Mouse (Mus musculus) adrenal gland, postnatal 36 days (tissue): ENCODE data around the gene Rtkn2. TPM values are rescaled to one million over a fixed set of nuclear protein-coding genes. Genes with fewer than 3 reads are reported as not detected.
"Not testable (repeated sequence)": the region's sequence is repeated elsewhere in the genome, so short reads cannot be mapped to it uniquely, and the experiment has no call there.

ENCODE experiments used
- DNase-seq, 2 experiments: peaks; one replicate each; pipeline ENCODE4 v3.0.0; 2021; ENCODE audit warnings: mixed read lengths in 1 of 2
- total RNA-seq, 2 experiments: library from RNA; stranded (reverse); gene quantifications; 2 replicates each; pipeline ENCODE4 v1.2.3; 2021

Gene Rtkn2
- total RNA-seq, 2 experiments from 2014 or later: 0.17 to 0.46 TPM

GRCm38 (mm10) chr10:68079910-68080670 lies 100.7 kb downstream of the Rtkn2 start:
- DNase-seq: no peak

GRCm38 (mm10) chr10:68081712-68082111 lies 102.3 kb downstream of the Rtkn2 start:
- no peak for DNase-seq

GRCm38 (mm10) chr10:68085574-68085973 lies 106.2 kb downstream of the Rtkn2 start:
- no peak for DNase-seq

- no peak for DNase-seq
These were observed 107.6 kb downstream of the Rtkn2 start for GRCm38 (mm10) chr10:68086973-68087372.

- no peak for DNase-seq
These were observed 108.4 kb downstream of the Rtkn2 start for GRCm38 (mm10) chr10:68087722-68088121.

GRCm38 (mm10) chr10:68089435-68090196 lies 110.2 kb downstream of the Rtkn2 start:
- DNase-seq: peak in 1 of 2 experiments; percentile 32

- DNase-seq: peak; percentile 87 to 89
These were observed 110.8 kb downstream of the Rtkn2 start for GRCm38 (mm10) chr10:68090197-68090535.

GRCm38 (mm10) chr10:68090544-68090943 lies 111.2 kb downstream of the Rtkn2 start:
- DNase-seq: no peak

- no peak for DNase-seq
These were observed 111.6 kb downstream of the Rtkn2 start for GRCm38 (mm10) chr10:68091011-68091410.

- peak in 1 of 2 experiments; percentile 21 for DNase-seq
These were observed 112.5 kb downstream of the Rtkn2 start for GRCm38 (mm10) chr10:68091840-68092239.

- no peak for DNase-seq
These were observed 114.1 kb downstream of the Rtkn2 start for GRCm38 (mm10) chr10:68093496-68093895.

GRCm38 (mm10) chr10:68095136-68095535 lies 115.8 kb downstream of the Rtkn2 start:
- DNase-seq: no peak

- DNase-seq: no peak
These were observed 117.0 kb downstream of the Rtkn2 start for GRCm38 (mm10) chr10:68096395-68096794.

GRCm38 (mm10) chr10:68097821-68098675 lies 118.7 kb downstream of the Rtkn2 start:
- no peak for DNase-seq

GRCm38 (mm10) chr10:68099801-68100200 lies 120.4 kb downstream of the Rtkn2 start:
- DNase-seq: not testable (repeated sequence)

- DNase-seq: no peak
These were observed 121.1 kb downstream of the Rtkn2 start for GRCm38 (mm10) chr10:68100506-68100905.

GRCm38 (mm10) chr10:68101251-68101650 lies 121.9 kb downstream of the Rtkn2 start:
- no peak for DNase-seq

- no peak for DNase-seq
These were observed 123.2 kb downstream of the Rtkn2 start for GRCm38 (mm10) chr10:68102566-68102965.

- no peak for DNase-seq
These were observed 123.9 kb downstream of the Rtkn2 start for GRCm38 (mm10) chr10:68103078-68103855.

- no peak for DNase-seq
These were observed 124.6 kb downstream of the Rtkn2 start for GRCm38 (mm10) chr10:68103988-68104387.

GRCm38 (mm10) chr10:68104481-68104880 lies 125.1 kb downstream of the Rtkn2 start:
- no peak for DNase-seq
